Mouse (Mus musculus) midbrain, embryonic 16.5 days (tissue): ENCODE results near the gene Shisa8. TPM values are rescaled to one million over a fixed set of nuclear protein-coding genes. Genes with fewer than 3 reads are reported as not detected.

ENCODE experiments used
- ATAC-seq: fragments of 200-750 bp; cut with Nextera tagmentation; 2 replicates; pipeline ENCODE4 v1.8.0; 2017; ENCODE audit warnings: moderate TSS enrichment
- H3K27ac ChIP-seq: fragments of 300-500 bp; sonication (generic); 2 replicates; pipeline ENCODE4 v1.5.1; 2014; ENCODE audit warnings: mild to moderate bottlenecking, low read length, mixed read lengths
- H3K27me3 ChIP-seq: fragments of 300-500 bp; sonication (generic); 2 replicates; pipeline ENCODE4 v1.6.1; 2014; ENCODE audit warnings: low read depth, low read length, mixed read lengths; ENCODE audit not compliant: control insufficient read depth, insufficient read depth
- H3K36me3 ChIP-seq: fragments of 300-500 bp; sonication (generic); 2 replicates; pipeline ENCODE4 v1.6.1; 2014; ENCODE audit warnings: mild to moderate bottlenecking, low read length, moderate library complexity, mixed read lengths; ENCODE audit not compliant: control insufficient read depth, insufficient read depth
- H3K4me1 ChIP-seq: fragments of 300-500 bp; sonication (generic); 2 replicates; pipeline ENCODE4 v1.6.1; 2014; ENCODE audit warnings: mild to moderate bottlenecking, low read length, mixed read lengths; ENCODE audit not compliant: control insufficient read depth, insufficient read depth
- H3K4me2 ChIP-seq: fragments of 300-500 bp; sonication (generic); 2 replicates; pipeline ENCODE4 v1.6.1; 2014; ENCODE audit warnings: mild to moderate bottlenecking, low read length, mixed read lengths
- H3K4me3 ChIP-seq: fragments of 300-500 bp; sonication (generic); 2 replicates; pipeline ENCODE4 v1.5.1; 2014; ENCODE audit warnings: low read depth, mild to moderate bottlenecking, low read length, moderate library complexity, mixed read lengths
- H3K9ac ChIP-seq: fragments of 300-500 bp; sonication (generic); 2 replicates; pipeline ENCODE4 v1.6.1; 2014; ENCODE audit warnings: low read depth, low read length, mixed read lengths
- H3K9me3 ChIP-seq: fragments of 300-500 bp; sonication (generic); replicated peaks from 2 replicates; pipeline ENCODE4 v1.6.1; 2014; ENCODE audit warnings: mild to moderate bottlenecking, low read length, mixed read lengths; ENCODE audit not compliant: control insufficient read depth, poor library complexity, severe bottlenecking
- WGBS: fragments of 180-500 bp; shearing (Covaris S2); extraction: QIAGEN DNeasy Blood & Tissue Kit; methylation state at CpG from one replicate; pipeline ENCODE4 v1.1.7; 2014; 5-methylcytosine and 5-hydroxymethylcytosine counted together
- polyA plus RNA-seq: library from polyadenylated mRNA; unstranded; fragments of >200 nt; fragmentation: Nextera tagmentation; extraction: Ambion mirVana; gene quantifications from 2 replicates; pipeline ENCODE4 v1.2.1, GENCODE M21; 2015

The Shisa8 gene
- polyA plus RNA-seq, 1 experiment from 2014 or later, result 1.0 TPM

GRCm38 (mm10) chr15:82243742-82244114, 31.1 kb upstream of the Shisa8 start:
- Histone ChIP-seq H3K4me1 (peaks cover 6% of the 10 kb centered on the region; the same call in 1 of the 2 replicates), H3K36me3 (no peaks in the 10 kb centered on the region), H3K4me3 (peak overlapping the region; percentile 66), H3K27ac (no peak overlapping the region), H3K27me3 (no peaks in the 10 kb centered on the region), H3K4me2 (peak overlapping the region; percentile 78), H3K9me3 (no peaks in the 10 kb centered on the region), H3K9ac (peak overlapping the region; percentile 66)
- WGBS, result 4% methylated on average over 12 of the region's 12 CpGs
- ATAC-seq, result no peak; the same call in 1 of the 2 replicates

DNA sequence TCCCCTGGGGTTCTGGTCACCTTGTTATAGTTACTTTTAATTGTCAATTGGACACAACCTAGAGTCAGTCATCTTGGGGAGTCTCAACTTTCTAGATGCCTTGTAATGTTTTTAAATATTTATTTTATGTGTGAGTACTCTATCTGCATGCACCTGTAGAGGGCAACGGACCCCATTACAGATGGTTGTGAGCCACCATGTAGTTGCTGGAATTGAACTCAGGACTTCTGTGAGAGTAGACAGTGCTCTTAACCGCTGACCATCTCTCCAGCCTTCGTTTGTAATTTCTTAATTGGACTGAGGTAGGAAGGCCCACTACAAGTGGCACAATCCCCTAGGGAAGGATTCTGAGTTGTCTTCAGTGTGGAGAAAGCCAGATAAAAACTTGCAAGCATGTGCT, 30.7 kb upstream of the Shisa8 start:
- WGBS, result 74% methylated on average over 3 of the region's 3 CpGs
- Histone ChIP-seq H3K9me3 (no peaks in the 10 kb centered on the region), H3K36me3 (no peaks in the 10 kb centered on the region), H3K4me3 (peak overlapping the region; percentile 66), H3K4me1 (peaks cover 6% of the 10 kb centered on the region; the same call in 1 of the 2 replicates), H3K27me3 (no peaks in the 10 kb centered on the region), H3K9ac (no peak overlapping the region; the same call in 1 of the 2 replicates), H3K27ac (no peak overlapping the region), H3K4me2 (peak overlapping the region; percentile 78)
- no peak for ATAC-seq

DNA sequence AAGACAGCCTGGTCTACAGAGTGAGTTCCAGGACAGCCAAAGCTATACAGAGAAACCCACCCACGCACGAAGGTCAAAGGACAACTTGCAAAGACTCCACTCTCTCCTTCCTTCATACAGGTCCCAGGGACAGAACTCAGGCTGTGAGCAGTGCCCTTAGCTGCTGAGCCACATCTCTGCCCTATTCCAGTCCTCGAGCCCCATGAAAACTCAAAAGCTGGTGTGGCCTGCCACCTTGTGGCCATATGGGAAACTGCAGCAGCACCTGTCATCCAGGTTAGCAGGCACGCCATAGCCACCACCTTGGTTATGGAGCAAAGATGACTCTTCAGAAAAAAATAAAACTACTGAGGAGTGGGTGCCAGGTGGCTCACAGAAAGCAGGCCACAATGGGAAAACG, 23.9 kb upstream of the Shisa8 start:
- WGBS, result 19% methylated on average over 5 of the region's 5 CpGs
- Histone ChIP-seq H3K9me3 (no peaks in the 10 kb centered on the region), H3K4me1 (no peaks in the 10 kb centered on the region), H3K9ac (no peak overlapping the region), H3K27ac (no peak overlapping the region), H3K4me3 (no peak overlapping the region), H3K27me3 (no peaks in the 10 kb centered on the region), H3K36me3 (no peaks in the 10 kb centered on the region), H3K4me2 (no peak overlapping the region)
- peak; percentile 88 for ATAC-seq

- H3K4me2 ChIP-seq, result no peak overlapping the region
- no peak overlapping the region for H3K4me3 ChIP-seq
- H3K36me3 ChIP-seq, result no peaks in the 10 kb centered on the region
- ATAC-seq, result no peak
- WGBS, result 69% methylated on average over 10 of the region's 10 CpGs
- no peaks in the 10 kb centered on the region for H3K4me1 ChIP-seq
- H3K27ac ChIP-seq, result no peak overlapping the region
- no peaks in the 10 kb centered on the region for H3K27me3 ChIP-seq
- no peaks in the 10 kb centered on the region for H3K9me3 ChIP-seq
- no peak overlapping the region for H3K9ac ChIP-seq
Measured at GRCm38 (mm10) chr15:82235661-82236060, 23.0 kb upstream of the Shisa8 start.

DNA sequence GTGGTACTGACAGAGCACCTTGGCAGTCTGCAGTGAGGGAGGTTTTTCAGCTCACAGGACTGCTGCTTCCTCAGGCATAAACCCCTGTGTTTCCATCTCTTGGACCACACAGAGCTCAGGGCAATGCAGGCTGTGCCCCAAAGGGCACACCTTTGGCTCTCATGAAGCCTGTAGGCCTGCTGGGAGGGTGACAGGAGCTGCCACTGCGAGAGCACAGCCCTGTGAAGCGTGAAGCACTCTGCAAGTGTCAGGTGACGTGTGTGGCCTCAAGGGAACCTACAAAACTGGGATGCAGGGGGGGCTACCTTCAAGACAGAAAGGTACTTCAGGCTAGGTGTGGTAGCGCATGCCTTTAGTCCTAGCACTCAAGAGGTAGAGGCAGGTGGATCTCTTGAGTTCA, 20.0 kb upstream of the Shisa8 start:
- Histone ChIP-seq H3K4me3 (no peak overlapping the region), H3K9ac (no peak overlapping the region), H3K36me3 (no peaks in the 10 kb centered on the region), H3K4me1 (no peaks in the 10 kb centered on the region), H3K4me2 (no peak overlapping the region), H3K27me3 (no peaks in the 10 kb centered on the region), H3K9me3 (no peaks in the 10 kb centered on the region), H3K27ac (no peak overlapping the region)
- 69% methylated on average over 4 of the region's 4 CpGs for WGBS
- no peak for ATAC-seq

- Histone ChIP-seq H3K9ac (no peak overlapping the region), H3K27ac (no peak overlapping the region)
- WGBS, result 63% methylated on average over 11 of the region's 11 CpGs
Measured at GRCm38 (mm10) chr15:82231591-82232378, 19.2 kb upstream of the Shisa8 start.

GRCm38 (mm10) chr15:82231100-82231499, 18.5 kb upstream of the Shisa8 start:
- WGBS, result 76% methylated on average over 4 of the region's 4 CpGs
- no peaks in the 10 kb centered on the region for H3K9me3 ChIP-seq
- H3K9ac ChIP-seq, result no peak overlapping the region
- no peaks in the 10 kb centered on the region for H3K27me3 ChIP-seq
- H3K4me1 ChIP-seq, result no peaks in the 10 kb centered on the region
- ATAC-seq, result no peak
- no peaks in the 10 kb centered on the region for H3K36me3 ChIP-seq
- no peak overlapping the region for H3K27ac ChIP-seq
- no peak overlapping the region for H3K4me3 ChIP-seq
- no peak overlapping the region for H3K4me2 ChIP-seq

More at GRCm38 (mm10) chr15:82231591-82232378, 19.2 kb upstream of the Shisa8 start:
- H3K4me3 ChIP-seq, result no peak overlapping the region
- no peaks in the 10 kb centered on the region for H3K4me1 ChIP-seq
- no peak for ATAC-seq
- H3K4me2 ChIP-seq, result no peak overlapping the region
- H3K36me3 ChIP-seq, result no peaks in the 10 kb centered on the region
- no peaks in the 10 kb centered on the region for H3K27me3 ChIP-seq
- H3K9me3 ChIP-seq, result no peaks in the 10 kb centered on the region

DNA sequence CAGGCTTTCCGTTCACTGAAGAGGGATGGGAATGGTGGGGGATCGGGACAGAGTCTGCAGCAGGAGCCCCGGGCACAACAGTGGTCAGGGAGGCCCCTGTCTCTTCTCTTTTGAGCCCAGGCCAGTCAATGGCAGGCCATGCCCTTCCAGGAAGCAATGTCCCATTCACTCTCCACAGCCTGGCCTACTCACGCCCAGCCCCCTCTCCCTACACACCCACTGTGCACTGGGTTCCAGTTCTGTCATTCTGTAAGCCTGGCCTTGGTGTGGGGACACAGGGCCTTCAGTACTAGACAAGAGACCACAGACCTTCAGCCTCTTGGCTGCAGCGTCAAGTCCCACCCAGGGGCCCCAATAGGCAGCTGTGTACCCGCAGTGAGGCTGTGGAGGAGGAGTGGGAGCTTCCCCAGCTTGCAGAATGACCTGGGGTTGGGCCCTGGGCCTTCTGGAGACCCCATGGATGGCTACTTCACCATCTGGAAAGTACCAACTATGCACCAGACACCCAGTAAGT, 17.5 kb upstream of the Shisa8 start:
- Histone ChIP-seq H3K9me3 (no peaks in the 10 kb centered on the region), H3K4me2 (no peak overlapping the region), H3K27ac (no peak overlapping the region), H3K27me3 (no peaks in the 10 kb centered on the region), H3K9ac (no peak overlapping the region), H3K4me1 (no peaks in the 10 kb centered on the region), H3K36me3 (no peaks in the 10 kb centered on the region), H3K4me3 (no peak overlapping the region)
- ATAC-seq, result no peak
- WGBS, result 67% methylated on average over 6 of the region's 6 CpGs

DNA sequence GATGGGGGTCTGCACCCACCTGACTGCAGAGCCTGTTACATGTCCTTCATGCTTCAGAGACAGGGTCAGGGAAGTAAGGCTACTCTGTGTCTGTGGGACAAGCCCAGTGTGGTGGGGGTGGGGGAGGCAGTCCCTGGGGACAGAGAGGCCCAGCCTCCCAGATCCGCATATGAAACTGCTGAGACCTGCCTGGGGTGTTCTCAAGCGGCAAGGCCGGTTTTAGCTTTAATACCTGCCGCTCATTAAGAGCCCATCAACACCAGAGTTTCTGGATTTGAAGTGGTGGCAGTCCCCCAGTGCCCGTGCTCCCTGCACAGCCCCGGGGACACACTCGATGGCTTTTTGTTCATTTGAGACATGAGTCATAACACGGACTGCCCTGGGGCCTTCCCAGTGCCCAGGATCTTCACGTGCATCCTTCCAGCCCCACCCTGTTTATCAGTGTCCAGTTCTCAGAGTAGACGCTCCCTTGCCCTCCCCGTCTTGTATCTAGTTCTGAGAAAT, 17.0 kb upstream of the Shisa8 start:
- no peaks in the 10 kb centered on the region for H3K27me3 ChIP-seq
- no peak overlapping the region for H3K4me3 ChIP-seq
- WGBS, result 43% methylated on average over 11 of the region's 11 CpGs
- H3K4me2 ChIP-seq, result no peak overlapping the region
- 0 out of 2 replicates have a peak overlapping the region, but pooled peaks have one; percentile 20 for H3K9ac ChIP-seq
- H3K27ac ChIP-seq, result no peak overlapping the region
- H3K36me3 ChIP-seq, result no peaks in the 10 kb centered on the region
- no peaks in the 10 kb centered on the region for H3K4me1 ChIP-seq
- ATAC-seq, result no peak
- no peaks in the 10 kb centered on the region for H3K9me3 ChIP-seq
